Mouse (Mus musculus): ENCODE measurements around the gene Myo16. TPM values are rescaled to one million over a fixed set of nuclear protein-coding genes. Genes with fewer than 3 reads are reported as not detected.

The Myo16 gene
- polyA plus RNA-seq, 1 experiment from 2014 or later: 0.34 TPM

DNA sequence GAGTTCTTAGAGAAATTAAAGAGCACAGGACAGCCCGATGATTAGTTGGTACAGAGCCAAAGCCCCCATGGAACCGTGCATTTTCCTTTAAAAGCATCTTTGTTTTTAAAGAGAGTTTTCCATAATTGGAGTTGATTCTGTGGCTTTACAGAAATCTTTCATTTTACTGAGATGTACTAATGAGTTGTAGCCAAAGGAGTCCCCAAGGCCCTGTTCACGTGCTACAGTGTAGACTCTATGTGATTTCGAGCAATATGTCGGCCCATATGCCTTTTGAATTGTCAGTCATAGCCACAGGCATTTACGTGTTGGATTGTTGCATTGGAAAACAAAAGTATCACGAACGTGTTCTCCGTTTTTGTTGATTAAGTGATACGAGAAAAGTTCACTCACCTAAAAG, 325.3 kb downstream of the Myo16 start:
- Histone ChIP-seq H3K9ac (ENCODE audit: low read length) (no peak overlapping the region), H3K4me1 (ENCODE audit: control insufficient read depth in 2 of 2, insufficient read depth in 2 of 2, low read length in 2 of 2) (no peaks in the 10 kb centered on the region), H3K36me3 (ENCODE audit: control insufficient read depth, insufficient read depth, low read length) (no peaks in the 10 kb centered on the region), H3K9me3 (ENCODE audit: control insufficient read depth, low read length) (no peaks in the 10 kb centered on the region), H3K4me2 (ENCODE audit: low read length) (no peak overlapping the region), H3K27ac (replicated peaks in 1 of 2; ENCODE audit: control insufficient read depth in 1 of 2, insufficient read depth in 1 of 2, low read depth in 2 of 2, low read length in 2 of 2) (no peak overlapping the region), H3K4me3 (ENCODE audit: control insufficient read depth in 1 of 2, insufficient read depth in 1 of 2, low read depth in 1 of 2, low read length in 2 of 2) (no peak overlapping the region), H3K27me3 (ENCODE audit: control insufficient read depth, insufficient read depth, low read length) (no peaks in the 10 kb centered on the region)
- ATAC-seq (ENCODE audit: insufficient number of reproducible peaks, insufficient read depth, low FRiP score, low read depth): no peak
- 86% methylated on average over 10 of the region's 10 CpGs for WGBS

DNA sequence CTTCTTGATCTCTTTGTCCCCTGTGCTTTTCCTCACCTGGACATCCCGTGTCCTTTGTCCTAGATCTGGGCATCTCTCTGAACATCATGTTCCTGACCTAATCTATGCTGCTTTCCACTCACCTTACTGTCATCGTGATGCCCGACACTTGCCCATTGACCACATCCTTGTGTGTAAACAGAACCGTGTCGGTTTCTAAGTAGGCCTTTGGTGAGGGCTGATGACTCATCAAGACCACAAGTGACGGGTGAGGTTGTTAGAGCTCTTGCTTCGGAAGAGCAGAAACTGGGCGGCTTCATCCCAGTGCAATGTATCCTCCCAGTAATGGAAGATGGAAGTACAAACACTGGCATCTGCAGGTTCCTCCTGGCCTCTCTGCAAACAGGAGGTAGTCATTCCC, 327.1 kb downstream of the Myo16 start:
- Histone ChIP-seq H3K27me3 (ENCODE audit: control insufficient read depth, insufficient read depth, low read length) (no peaks in the 10 kb centered on the region), H3K36me3 (ENCODE audit: control insufficient read depth, insufficient read depth, low read length) (no peaks in the 10 kb centered on the region), H3K4me3 (ENCODE audit: control insufficient read depth in 1 of 2, insufficient read depth in 1 of 2, low read depth in 1 of 2, low read length in 2 of 2) (no peak overlapping the region), H3K4me1 (ENCODE audit: control insufficient read depth in 2 of 2, insufficient read depth in 2 of 2, low read length in 2 of 2) (no peaks in the 10 kb centered on the region), H3K9ac (ENCODE audit: low read length) (no peak overlapping the region), H3K4me2 (ENCODE audit: low read length) (no peak overlapping the region), H3K9me3 (ENCODE audit: control insufficient read depth, low read length) (no peaks in the 10 kb centered on the region), H3K27ac (replicated peaks in 1 of 2; ENCODE audit: control insufficient read depth in 1 of 2, insufficient read depth in 1 of 2, low read depth in 2 of 2, low read length in 2 of 2) (no peak overlapping the region)
- WGBS: 82% methylated on average over 8 of the region's 8 CpGs
- ATAC-seq (ENCODE audit: insufficient number of reproducible peaks, insufficient read depth, low FRiP score, low read depth): no peak

DNA sequence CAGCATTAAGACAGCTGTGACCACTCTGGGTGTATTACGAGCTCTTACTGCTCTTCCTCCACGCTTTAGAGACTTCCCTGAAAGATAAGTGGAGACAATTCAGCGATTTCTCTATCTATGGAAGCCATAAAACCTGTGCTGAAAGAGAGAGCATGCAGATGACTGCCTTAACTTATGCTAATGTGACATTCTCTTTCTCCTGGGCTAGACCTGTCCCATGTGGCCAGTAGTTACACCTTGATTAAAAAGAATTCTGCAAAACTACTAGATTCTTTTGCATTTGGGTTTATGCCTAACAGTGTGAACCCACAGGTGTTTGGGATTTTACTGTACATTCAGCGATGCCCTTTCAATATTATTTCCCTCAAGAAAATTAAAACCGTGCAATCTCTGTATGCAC, 328.4 kb downstream of the Myo16 start:
- Histone ChIP-seq H3K4me1 (ENCODE audit: control insufficient read depth in 2 of 2, insufficient read depth in 2 of 2, low read length in 2 of 2) (no peaks in the 10 kb centered on the region), H3K36me3 (ENCODE audit: control insufficient read depth, insufficient read depth, low read length) (no peaks in the 10 kb centered on the region), H3K9ac (ENCODE audit: low read length) (no peak overlapping the region), H3K9me3 (ENCODE audit: control insufficient read depth, low read length) (no peaks in the 10 kb centered on the region), H3K4me2 (ENCODE audit: low read length) (no peak overlapping the region), H3K4me3 (ENCODE audit: control insufficient read depth in 1 of 2, insufficient read depth in 1 of 2, low read depth in 1 of 2, low read length in 2 of 2) (no peak overlapping the region), H3K27me3 (ENCODE audit: control insufficient read depth, insufficient read depth, low read length) (no peaks in the 10 kb centered on the region), H3K27ac (replicated peaks in 1 of 2; ENCODE audit: control insufficient read depth in 1 of 2, insufficient read depth in 1 of 2, low read depth in 2 of 2, low read length in 2 of 2) (no peak overlapping the region)
- ATAC-seq (ENCODE audit: insufficient number of reproducible peaks, insufficient read depth, low FRiP score, low read depth): no peak
- WGBS: 76% methylated on average over 5 of the region's 5 CpGs

DNA sequence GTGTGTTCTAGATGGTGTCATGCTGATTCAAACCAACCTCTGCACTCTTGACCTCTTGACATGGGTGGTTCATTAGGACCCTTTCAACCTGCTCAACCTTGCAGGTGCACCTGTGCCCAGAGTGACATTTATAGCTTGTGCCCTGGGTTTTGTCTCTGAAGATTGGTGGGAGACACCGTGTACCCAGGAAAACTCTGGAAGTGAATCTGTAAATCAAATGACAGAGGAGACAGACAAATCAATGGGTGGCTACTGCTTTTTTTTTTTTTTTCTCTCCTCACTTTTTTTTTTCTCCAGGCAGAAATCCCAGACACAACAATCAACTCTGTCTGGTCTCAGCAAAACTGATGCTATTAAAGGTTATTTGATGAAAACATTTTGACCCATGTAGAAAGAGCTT, 329.2 kb downstream of the Myo16 start:
- WGBS: 74% methylated on average over 1 of the region's 1 CpGs
- no peak overlapping the region for H3K27ac ChIP-seq (replicated peaks in 1 of 2; ENCODE audit: control insufficient read depth in 1 of 2, insufficient read depth in 1 of 2, low read depth in 2 of 2, low read length in 2 of 2)
- no peaks in the 10 kb centered on the region for H3K4me1 ChIP-seq (ENCODE audit: control insufficient read depth in 2 of 2, insufficient read depth in 2 of 2, low read length in 2 of 2)
- H3K4me2 ChIP-seq (ENCODE audit: low read length): no peak overlapping the region
- no peaks in the 10 kb centered on the region for H3K27me3 ChIP-seq (ENCODE audit: control insufficient read depth, insufficient read depth, low read length)
- H3K4me3 ChIP-seq (ENCODE audit: control insufficient read depth in 1 of 2, insufficient read depth in 1 of 2, low read depth in 1 of 2, low read length in 2 of 2): no peak overlapping the region
- no peak for ATAC-seq (ENCODE audit: insufficient number of reproducible peaks, insufficient read depth, low FRiP score, low read depth)
- no peak overlapping the region for H3K9ac ChIP-seq (ENCODE audit: low read length)
- H3K36me3 ChIP-seq (ENCODE audit: control insufficient read depth, insufficient read depth, low read length): no peaks in the 10 kb centered on the region
- H3K9me3 ChIP-seq (ENCODE audit: control insufficient read depth, low read length): no peaks in the 10 kb centered on the region

DNA sequence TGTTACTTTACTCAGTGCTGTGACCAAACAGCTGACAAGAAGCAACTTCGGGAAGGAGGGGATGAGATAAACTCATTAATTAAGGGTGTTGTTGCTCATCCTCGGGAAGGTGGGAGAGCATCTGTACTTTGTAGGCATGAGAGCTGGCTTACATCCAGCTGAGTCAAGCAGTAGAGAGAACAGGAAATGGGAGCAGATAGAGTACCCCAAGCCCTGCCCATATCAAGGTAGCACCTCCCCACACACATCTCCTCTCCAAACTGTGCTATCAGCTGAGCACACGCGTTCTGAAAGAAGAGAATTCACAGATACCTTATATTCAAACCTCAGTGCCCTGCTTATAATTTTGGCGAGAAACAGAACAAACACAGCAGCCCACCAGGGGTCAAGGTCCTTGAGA, 330.1 kb downstream of the Myo16 start:
- 42% methylated on average over 5 of the region's 5 CpGs for WGBS
- Histone ChIP-seq H3K27ac (replicated peaks in 1 of 2; ENCODE audit: control insufficient read depth in 1 of 2, insufficient read depth in 1 of 2, low read depth in 2 of 2, low read length in 2 of 2) (no peak overlapping the region), H3K36me3 (ENCODE audit: control insufficient read depth, insufficient read depth, low read length) (no peaks in the 10 kb centered on the region), H3K9me3 (ENCODE audit: control insufficient read depth, low read length) (no peaks in the 10 kb centered on the region), H3K4me2 (ENCODE audit: low read length) (no peak overlapping the region), H3K27me3 (ENCODE audit: control insufficient read depth, insufficient read depth, low read length) (no peaks in the 10 kb centered on the region), H3K4me3 (ENCODE audit: control insufficient read depth in 1 of 2, insufficient read depth in 1 of 2, low read depth in 1 of 2, low read length in 2 of 2) (no peak overlapping the region), H3K9ac (ENCODE audit: low read length) (no peak overlapping the region), H3K4me1 (ENCODE audit: control insufficient read depth in 2 of 2, insufficient read depth in 2 of 2, low read length in 2 of 2) (no peaks in the 10 kb centered on the region)
- no peak for ATAC-seq (ENCODE audit: insufficient number of reproducible peaks, insufficient read depth, low FRiP score, low read depth)

DNA sequence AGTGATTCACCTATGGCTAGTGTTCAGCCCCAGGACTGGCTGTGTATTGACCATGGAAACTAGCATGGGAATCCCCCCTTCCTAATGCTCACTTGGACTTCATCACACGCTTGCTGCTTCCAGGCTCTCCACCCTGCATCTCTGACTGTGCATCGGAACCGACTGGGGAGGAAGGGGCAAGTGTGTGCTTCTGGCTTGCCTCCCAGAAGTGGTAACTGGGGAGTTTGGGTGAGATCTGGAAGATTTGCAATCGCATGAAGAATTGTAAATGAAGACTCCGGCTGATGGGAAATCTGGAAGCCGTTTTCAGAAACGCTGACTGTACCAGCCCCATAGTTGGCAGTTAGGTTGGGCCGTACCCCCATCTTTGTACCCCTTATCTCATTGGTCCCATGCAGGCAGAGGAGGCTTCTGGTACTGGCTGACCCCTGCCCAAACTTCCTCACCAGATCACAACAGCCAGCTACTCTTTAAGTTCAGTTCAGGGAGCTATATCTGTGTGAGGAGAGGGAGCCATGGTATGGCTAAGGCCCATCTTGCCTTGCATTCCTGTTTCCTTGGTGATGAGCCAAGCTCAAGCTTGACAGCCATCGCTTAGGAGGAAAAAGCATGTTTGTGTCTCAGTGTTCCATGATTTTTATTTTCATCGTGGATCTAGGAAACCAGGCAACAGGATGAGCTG, 336.2 kb downstream of the Myo16 start:
- H3K9ac ChIP-seq (ENCODE audit: low read length): no peak overlapping the region
- 80% methylated on average over 10 of the region's 10 CpGs for WGBS
- no peaks in the 10 kb centered on the region for H3K4me1 ChIP-seq (ENCODE audit: control insufficient read depth in 2 of 2, insufficient read depth in 2 of 2, low read length in 2 of 2)
- no peak overlapping the region for H3K4me3 ChIP-seq (ENCODE audit: control insufficient read depth in 1 of 2, insufficient read depth in 1 of 2, low read depth in 1 of 2, low read length in 2 of 2)
- no peaks in the 10 kb centered on the region for H3K9me3 ChIP-seq (ENCODE audit: control insufficient read depth, low read length)
- no peak overlapping the region for H3K27ac ChIP-seq (replicated peaks in 1 of 2; ENCODE audit: control insufficient read depth in 1 of 2, insufficient read depth in 1 of 2, low read depth in 2 of 2, low read length in 2 of 2)
- ATAC-seq (ENCODE audit: insufficient number of reproducible peaks, insufficient read depth, low FRiP score, low read depth): no peak
- H3K36me3 ChIP-seq (ENCODE audit: control insufficient read depth, insufficient read depth, low read length): no peaks in the 10 kb centered on the region
- no peak overlapping the region for H3K4me2 ChIP-seq (ENCODE audit: low read length)
- H3K27me3 ChIP-seq (ENCODE audit: control insufficient read depth, insufficient read depth, low read length): no peaks in the 10 kb centered on the region

DNA sequence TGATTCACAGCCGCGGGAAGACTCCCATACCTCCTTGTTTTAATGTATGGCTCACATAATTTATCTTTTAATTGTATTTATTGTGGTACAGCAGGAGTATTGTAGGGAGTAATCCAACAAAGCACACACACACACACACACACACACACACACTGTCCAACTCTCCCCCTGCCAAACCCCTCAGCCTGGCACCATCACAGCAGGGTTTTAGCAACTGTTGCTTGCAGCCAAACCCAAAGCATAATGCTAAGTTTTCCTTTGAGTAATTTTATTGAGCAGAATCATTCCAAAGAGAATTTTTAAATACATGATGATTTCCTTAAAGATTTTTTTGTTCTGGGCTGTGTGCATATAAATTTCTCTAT, 336.7 kb downstream of the Myo16 start:
- Histone ChIP-seq H3K36me3 (ENCODE audit: control insufficient read depth, insufficient read depth, low read length) (no peaks in the 10 kb centered on the region), H3K4me3 (ENCODE audit: control insufficient read depth in 1 of 2, insufficient read depth in 1 of 2, low read depth in 1 of 2, low read length in 2 of 2) (no peak overlapping the region), H3K9ac (ENCODE audit: low read length) (no peak overlapping the region), H3K9me3 (ENCODE audit: control insufficient read depth, low read length) (no peaks in the 10 kb centered on the region), H3K4me2 (ENCODE audit: low read length) (no peak overlapping the region), H3K27ac (replicated peaks in 1 of 2; ENCODE audit: control insufficient read depth in 1 of 2, insufficient read depth in 1 of 2, low read depth in 2 of 2, low read length in 2 of 2) (no peak overlapping the region), H3K27me3 (ENCODE audit: control insufficient read depth, insufficient read depth, low read length) (no peaks in the 10 kb centered on the region), H3K4me1 (ENCODE audit: control insufficient read depth in 2 of 2, insufficient read depth in 2 of 2, low read length in 2 of 2) (no peaks in the 10 kb centered on the region)
- 86% methylated on average over 2 of the region's 2 CpGs for WGBS
- no peak for ATAC-seq (ENCODE audit: insufficient number of reproducible peaks, insufficient read depth, low FRiP score, low read depth)

DNA sequence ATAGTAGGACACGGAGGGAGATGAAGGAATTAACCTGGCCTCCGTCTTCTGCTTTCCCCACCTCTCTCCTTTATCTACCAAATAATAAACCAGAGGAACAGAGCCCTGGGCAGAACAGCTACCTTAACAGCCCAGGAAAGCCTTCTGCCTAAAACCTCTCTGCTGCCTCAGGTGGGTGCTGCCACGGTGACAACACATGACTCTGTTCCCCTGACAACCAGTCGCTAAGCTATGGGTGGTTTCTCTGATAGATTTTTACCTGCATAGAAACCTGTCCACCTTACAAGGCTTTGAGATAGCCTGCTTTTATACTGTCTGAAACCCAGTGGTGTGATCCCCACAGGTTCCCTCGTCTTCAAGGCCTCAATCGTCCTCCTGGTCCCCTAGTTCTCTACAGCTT, 337.2 kb downstream of the Myo16 start:
- Histone ChIP-seq H3K9me3 (ENCODE audit: control insufficient read depth, low read length) (no peaks in the 10 kb centered on the region), H3K4me2 (ENCODE audit: low read length) (no peak overlapping the region), H3K27me3 (ENCODE audit: control insufficient read depth, insufficient read depth, low read length) (no peaks in the 10 kb centered on the region), H3K36me3 (ENCODE audit: control insufficient read depth, insufficient read depth, low read length) (no peaks in the 10 kb centered on the region), H3K4me3 (ENCODE audit: control insufficient read depth in 1 of 2, insufficient read depth in 1 of 2, low read depth in 1 of 2, low read length in 2 of 2) (no peak overlapping the region), H3K9ac (ENCODE audit: low read length) (no peak overlapping the region), H3K27ac (replicated peaks in 1 of 2; ENCODE audit: control insufficient read depth in 1 of 2, insufficient read depth in 1 of 2, low read depth in 2 of 2, low read length in 2 of 2) (no peak overlapping the region), H3K4me1 (ENCODE audit: control insufficient read depth in 2 of 2, insufficient read depth in 2 of 2, low read length in 2 of 2) (no peaks in the 10 kb centered on the region)
- ATAC-seq (ENCODE audit: insufficient number of reproducible peaks, insufficient read depth, low FRiP score, low read depth): no peak
- WGBS: 82% methylated on average over 6 of the region's 6 CpGs

Data from heart, embryonic 14.5 days (tissue).